Mouse (Mus musculus): ENCODE results near the gene Sars2. TPM values are rescaled to one million over a fixed set of nuclear protein-coding genes. Genes with fewer than 3 reads are reported as not detected.

Gene Sars2
- polyA plus RNA-seq, 1 experiment: 21.5 TPM

- Histone ChIP-seq H3K27ac (ENCODE audit: insufficient read depth, low read length) (no peak overlapping the region), H3K4me1 (ENCODE audit: control insufficient read depth, insufficient read depth, low read length) (peaks cover 14% of the 10 kb centered on the region), H3K27me3 (ENCODE audit: control insufficient read depth, insufficient read depth, low read length) (no peaks in the 10 kb centered on the region), H3K4me3 (replicated peaks; ENCODE audit: insufficient read depth, low read depth, low read length) (no peak overlapping the region)
- no peak for TF ChIP-seq CTCF (IDR thresholded peaks at IDR 0.05; ENCODE audit: borderline replicate concordance, insufficient read depth, low read depth, low read length)
- no peak for TF ChIP-seq POLR2A (IDR thresholded peaks at IDR 0.05; ENCODE audit: borderline replicate concordance, insufficient read depth, low read length)
- no peak for DNase-seq
- whole genome bisulfite sequencing: 73% methylated on average over 5 of the region's 5 CpGs
These were observed 43.4 kb downstream of the Sars2 start for GRCm38 (mm10) chr7:28785161-28785560.

GRCm38 (mm10) chr7:28787884-28788283 lies 46.1 kb downstream of the Sars2 start:
- no peak for DNase-seq
- 96% methylated on average over 9 of the region's 9 CpGs for WGBS
- no peak overlapping the region for H3K27ac ChIP-seq (ENCODE audit: insufficient read depth, low read length)
- no peaks in the 10 kb centered on the region for H3K4me1 ChIP-seq (ENCODE audit: control insufficient read depth, insufficient read depth, low read length)
- H3K27me3 ChIP-seq (ENCODE audit: control insufficient read depth, insufficient read depth, low read length): no peaks in the 10 kb centered on the region
- TF ChIP-seq POLR2A (IDR thresholded peaks at IDR 0.05; ENCODE audit: borderline replicate concordance, insufficient read depth, low read length) (no peak), CTCF (IDR thresholded peaks at IDR 0.05; ENCODE audit: borderline replicate concordance, insufficient read depth, low read depth, low read length) (no peak)
- no peak overlapping the region for H3K4me3 ChIP-seq (replicated peaks; ENCODE audit: insufficient read depth, low read depth, low read length)

- no peak for TF ChIP-seq CTCF (IDR thresholded peaks at IDR 0.05; ENCODE audit: borderline replicate concordance, insufficient read depth, low read depth, low read length)
- TF ChIP-seq POLR2A (IDR thresholded peaks at IDR 0.05; ENCODE audit: borderline replicate concordance, insufficient read depth, low read length): no peak
- H3K27ac ChIP-seq (ENCODE audit: insufficient read depth, low read length): no peak within 1 kb of the TSS
These were observed 46.8 kb downstream of the Sars2 start, which contains the start of gene Rinl for GRCm38 (mm10) chr7:28788307-28789195. Gene Rinl (plus strand): TSS chr7:28788969.

GRCm38 (mm10) chr7:28789235-28789634 lies 47.4 kb downstream of the Sars2 start:
- H3K27me3 ChIP-seq (ENCODE audit: control insufficient read depth, insufficient read depth, low read length): no peaks in the 10 kb centered on the region
- 84% methylated on average over 3 of the region's 3 CpGs for WGBS
- no peak overlapping the region for H3K27ac ChIP-seq (ENCODE audit: insufficient read depth, low read length)
- no peak for TF ChIP-seq CTCF (IDR thresholded peaks at IDR 0.05; ENCODE audit: borderline replicate concordance, insufficient read depth, low read depth, low read length)
- no peak for TF ChIP-seq POLR2A (IDR thresholded peaks at IDR 0.05; ENCODE audit: borderline replicate concordance, insufficient read depth, low read length)
- no peak for DNase-seq
- H3K4me1 ChIP-seq (ENCODE audit: control insufficient read depth, insufficient read depth, low read length): no peaks in the 10 kb centered on the region
- H3K4me3 ChIP-seq (replicated peaks; ENCODE audit: insufficient read depth, low read depth, low read length): no peak overlapping the region

More at GRCm38 (mm10) chr7:28788307-28789195, 46.8 kb downstream of the Sars2 start, which contains the start of gene Rinl:
- no peak for DNase-seq
- no peaks in the 10 kb centered on the region for H3K27me3 ChIP-seq (ENCODE audit: control insufficient read depth, insufficient read depth, low read length)
- no peaks in the 10 kb centered on the region for H3K4me1 ChIP-seq (ENCODE audit: control insufficient read depth, insufficient read depth, low read length)
- no peak within 1 kb of the TSS for H3K4me3 ChIP-seq (replicated peaks; ENCODE audit: insufficient read depth, low read depth, low read length)
- 70% methylated on average over 5 of the region's 5 CpGs for WGBS

GRCm38 (mm10) chr7:28790066-28790806 lies 48.4 kb downstream of the Sars2 start:
- DNase-seq: no peak
- TF ChIP-seq POLR2A (IDR thresholded peaks at IDR 0.05; ENCODE audit: borderline replicate concordance, insufficient read depth, low read length): no peak
- no peak for TF ChIP-seq CTCF (IDR thresholded peaks at IDR 0.05; ENCODE audit: borderline replicate concordance, insufficient read depth, low read depth, low read length)
- H3K27ac ChIP-seq (ENCODE audit: insufficient read depth, low read length): no peak overlapping the region
- no peaks in the 10 kb centered on the region for H3K27me3 ChIP-seq (ENCODE audit: control insufficient read depth, insufficient read depth, low read length)
- H3K4me1 ChIP-seq (ENCODE audit: control insufficient read depth, insufficient read depth, low read length): no peaks in the 10 kb centered on the region
- 51% methylated on average over 8 of the region's 8 CpGs for WGBS
- H3K4me3 ChIP-seq (replicated peaks; ENCODE audit: insufficient read depth, low read depth, low read length): no peak overlapping the region

- DNase-seq: no peak
These were observed 49.9 kb downstream of the Sars2 start for GRCm38 (mm10) chr7:28791706-28792105.

GRCm38 (mm10) chr7:28792391-28793185 lies 50.8 kb downstream of the Sars2 start:
- no peak for DNase-seq
- TF ChIP-seq CTCF (IDR thresholded peaks at IDR 0.05; ENCODE audit: borderline replicate concordance, insufficient read depth, low read depth, low read length) (no peak), POLR2A (IDR thresholded peaks at IDR 0.05; ENCODE audit: borderline replicate concordance, insufficient read depth, low read length) (no peak)
- 79% methylated on average over 14 of the region's 14 CpGs for WGBS
- H3K4me1 ChIP-seq (ENCODE audit: control insufficient read depth, insufficient read depth, low read length): peaks cover 2% of the 10 kb centered on the region; the same call in 1 of the 2 replicates
- no peaks in the 10 kb centered on the region for H3K27me3 ChIP-seq (ENCODE audit: control insufficient read depth, insufficient read depth, low read length)
- H3K27ac ChIP-seq (ENCODE audit: insufficient read depth, low read length): no peak overlapping the region
- H3K4me3 ChIP-seq (replicated peaks; ENCODE audit: insufficient read depth, low read depth, low read length): no peak overlapping the region

More at GRCm38 (mm10) chr7:28791706-28792105, 49.9 kb downstream of the Sars2 start:
- Histone ChIP-seq H3K27ac (ENCODE audit: insufficient read depth, low read length) (no peak overlapping the region), H3K27me3 (ENCODE audit: control insufficient read depth, insufficient read depth, low read length) (no peaks in the 10 kb centered on the region), H3K4me1 (ENCODE audit: control insufficient read depth, insufficient read depth, low read length) (no peaks in the 10 kb centered on the region), H3K4me3 (replicated peaks; ENCODE audit: insufficient read depth, low read depth, low read length) (no peak overlapping the region)
- TF ChIP-seq CTCF (IDR thresholded peaks at IDR 0.05; ENCODE audit: borderline replicate concordance, insufficient read depth, low read depth, low read length) (no peak), POLR2A (IDR thresholded peaks at IDR 0.05; ENCODE audit: borderline replicate concordance, insufficient read depth, low read length) (no peak)

Measured in cerebellum, adult 2 months (tissue).